Mouse (Mus musculus): ENCODE measurements around the gene Slc9a2. TPM values are rescaled to one million over a fixed set of nuclear protein-coding genes. Genes with fewer than 3 reads are reported as not detected.
"Not testable (repeated sequence)": the region's sequence is repeated elsewhere in the genome, so short reads cannot be mapped to it uniquely, and the experiment has no call there.

Slc9a2 gene
- polyA plus RNA-seq, 1 experiment from 2014 or later: 0.45 TPM

GRCm38 (mm10) chr1:40667442-40667841, 12.9 kb upstream of the Slc9a2 start:
- H3K36me3 ChIP-seq; H3K9me3 ChIP-seq; H3K9ac ChIP-seq; H3K4me3 ChIP-seq; H3K27me3 ChIP-seq; H3K4me2 ChIP-seq (replicated peaks); H3K4me1 ChIP-seq; H3K27ac ChIP-seq; ATAC-seq (ENCODE audit: low FRiP score, low read depth): not testable (repeated sequence)
- 10% methylated on average over 3 of the region's 3 CpGs for WGBS

DNA sequence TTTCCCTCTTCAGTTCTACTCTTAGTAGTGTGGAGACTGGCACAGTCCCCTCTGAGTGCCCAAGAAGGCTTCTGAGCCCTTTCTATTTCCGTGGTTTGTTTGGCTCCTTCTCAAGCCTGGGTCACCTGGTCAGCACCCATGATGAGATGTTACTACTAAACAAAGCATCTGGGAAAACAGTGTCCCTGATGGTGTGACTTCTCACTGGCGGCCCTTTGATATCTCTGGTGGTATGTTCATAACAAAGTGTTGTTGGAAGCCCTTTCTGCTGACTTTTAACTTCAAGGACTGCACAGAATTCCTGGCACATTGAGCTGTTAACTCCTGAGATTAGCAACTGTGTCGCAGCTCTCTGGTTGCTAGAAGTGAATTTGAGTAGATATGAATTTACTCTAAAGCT, 10.3 kb upstream of the Slc9a2 start:
- H3K27ac ChIP-seq: no peak overlapping the region
- H3K4me2 ChIP-seq (replicated peaks): no peak overlapping the region
- no peak for ATAC-seq (ENCODE audit: low FRiP score, low read depth)
- no peak overlapping the region for H3K9ac ChIP-seq
- H3K4me3 ChIP-seq: no peak overlapping the region
- H3K27me3 ChIP-seq: peaks cover 6% of the 10 kb centered on the region; the same call in 1 of the 2 replicates
- H3K9me3 ChIP-seq: peaks cover 5% of the 10 kb centered on the region; the same call in 1 of the 2 replicates
- no peaks in the 10 kb centered on the region for H3K36me3 ChIP-seq
- WGBS: 70% methylated on average over 3 of the region's 3 CpGs
- H3K4me1 ChIP-seq: no peaks in the 10 kb centered on the region

DNA sequence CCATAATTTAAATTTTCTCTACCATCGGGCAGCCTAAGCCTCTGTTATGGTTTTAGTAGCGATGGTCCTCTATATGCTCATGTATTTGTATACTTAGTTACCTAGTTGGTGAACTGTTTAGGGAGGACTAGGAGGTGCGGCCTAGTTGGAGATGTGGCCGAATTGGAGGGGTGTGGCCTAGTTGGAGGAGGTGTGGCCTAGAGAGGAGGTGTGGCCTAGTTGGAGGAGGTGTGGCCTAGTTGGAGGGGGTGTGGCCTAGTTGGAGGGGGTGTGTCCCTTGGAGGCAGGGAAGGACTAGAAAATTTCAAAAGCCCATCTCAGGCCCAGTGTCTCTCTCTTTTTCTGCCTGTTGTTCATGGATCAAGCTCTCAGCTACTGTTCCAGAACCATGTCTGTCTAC, 8.9 kb upstream of the Slc9a2 start:
- no peak overlapping the region for H3K9ac ChIP-seq
- WGBS: 91% methylated on average over 4 of the region's 4 CpGs
- ATAC-seq (ENCODE audit: low FRiP score, low read depth): no peak
- no peak overlapping the region for H3K4me3 ChIP-seq
- peaks cover 5% of the 10 kb centered on the region; the same call in 1 of the 2 replicates for H3K9me3 ChIP-seq
- no peak overlapping the region for H3K4me2 ChIP-seq (replicated peaks)
- no peaks in the 10 kb centered on the region for H3K4me1 ChIP-seq
- no peak overlapping the region for H3K27ac ChIP-seq
- no peaks in the 10 kb centered on the region for H3K36me3 ChIP-seq
- peaks cover 4% of the 10 kb centered on the region for H3K27me3 ChIP-seq

GRCm38 (mm10) chr1:40677306-40677705, 3.1 kb upstream of the Slc9a2 start:
- no peak for ATAC-seq (ENCODE audit: low FRiP score, low read depth)
- no peaks in the 10 kb centered on the region for H3K9me3 ChIP-seq
- H3K36me3 ChIP-seq: no peaks in the 10 kb centered on the region
- peaks cover 56% of the 10 kb centered on the region for H3K27me3 ChIP-seq
- no peak overlapping the region for H3K4me3 ChIP-seq
- no peak overlapping the region for H3K4me2 ChIP-seq (replicated peaks)
- WGBS: 51% methylated on average over 5 of the region's 5 CpGs
- no peak overlapping the region for H3K27ac ChIP-seq
- H3K9ac ChIP-seq: no peak overlapping the region
- H3K4me1 ChIP-seq: peaks cover 18% of the 10 kb centered on the region

- ATAC-seq (ENCODE audit: low FRiP score, low read depth): peak; percentile 73
- no peak overlapping the region for H3K27ac ChIP-seq
- H3K4me3 ChIP-seq: peak overlapping the region; percentile 63
- peaks cover 77% of the 10 kb centered on the region for H3K27me3 ChIP-seq
- H3K4me1 ChIP-seq: peaks cover 18% of the 10 kb centered on the region
- H3K4me2 ChIP-seq (replicated peaks): peak overlapping the region; percentile 100
- WGBS: under 1% methylated on average over 49 of the region's 90 CpGs
- H3K36me3 ChIP-seq: no peaks in the 10 kb centered on the region
- no peaks in the 10 kb centered on the region for H3K9me3 ChIP-seq
- peak overlapping the region; percentile 63 for H3K9ac ChIP-seq
Measured at GRCm38 (mm10) chr1:40680868-40681698, 709 bp downstream of the Slc9a2 start.

- peaks cover 18% of the 10 kb centered on the region for H3K4me1 ChIP-seq
- peak; percentile 61; the same call in 1 of the 2 replicates for ATAC-seq (ENCODE audit: low FRiP score, low read depth)
- peak overlapping the region; percentile 63 for H3K9ac ChIP-seq
- H3K9me3 ChIP-seq: no peaks in the 10 kb centered on the region
- H3K36me3 ChIP-seq: no peaks in the 10 kb centered on the region
- H3K27me3 ChIP-seq: peaks cover 76% of the 10 kb centered on the region
- WGBS: 2% methylated on average over 44 of the region's 44 CpGs
- peak overlapping the region; percentile 100 for H3K4me2 ChIP-seq (replicated peaks)
- peak overlapping the region; percentile 63 for H3K4me3 ChIP-seq
- no peak overlapping the region for H3K27ac ChIP-seq
Measured at GRCm38 (mm10) chr1:40681699-40682510, 1.5 kb downstream of the Slc9a2 start.

DNA sequence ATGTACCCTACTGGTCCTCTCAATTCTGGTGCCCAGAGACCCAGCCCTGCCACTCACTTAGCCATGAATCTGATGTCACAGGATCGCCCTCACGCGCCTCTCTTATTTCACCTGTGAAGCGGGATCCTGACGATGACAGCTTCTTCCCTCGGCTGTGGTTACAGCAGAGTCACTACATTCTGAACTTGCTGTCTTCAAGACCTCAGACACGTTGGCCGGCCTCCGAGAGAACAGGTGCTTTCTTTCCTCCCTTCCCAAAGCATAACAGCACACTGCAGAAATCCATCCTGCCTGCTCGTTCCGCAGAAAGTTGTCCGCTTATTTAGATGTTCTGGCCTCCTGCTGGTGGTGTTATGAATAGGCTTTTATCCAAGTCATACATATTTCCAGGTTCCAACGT, 13.9 kb downstream of the Slc9a2 start:
- no peak for ATAC-seq (ENCODE audit: low FRiP score, low read depth)
- Histone ChIP-seq H3K4me1 (no peaks in the 10 kb centered on the region), H3K27me3 (no peaks in the 10 kb centered on the region), H3K4me3 (no peak overlapping the region), H3K27ac (no peak overlapping the region), H3K36me3 (no peaks in the 10 kb centered on the region), H3K9me3 (no peaks in the 10 kb centered on the region), H3K9ac (no peak overlapping the region), H3K4me2 (replicated peaks) (no peak overlapping the region)
- WGBS: 85% methylated on average over 13 of the region's 13 CpGs

GRCm38 (mm10) chr1:40696436-40696835, 16.1 kb downstream of the Slc9a2 start:
- no peaks in the 10 kb centered on the region for H3K9me3 ChIP-seq
- H3K4me2 ChIP-seq (replicated peaks): no peak overlapping the region
- no peaks in the 10 kb centered on the region for H3K4me1 ChIP-seq
- no peak overlapping the region for H3K27ac ChIP-seq
- H3K4me3 ChIP-seq: no peak overlapping the region
- no peak overlapping the region for H3K9ac ChIP-seq
- WGBS: 87% methylated on average over 3 of the region's 3 CpGs
- ATAC-seq (ENCODE audit: low FRiP score, low read depth): no peak
- H3K36me3 ChIP-seq: no peaks in the 10 kb centered on the region
- no peaks in the 10 kb centered on the region for H3K27me3 ChIP-seq

DNA sequence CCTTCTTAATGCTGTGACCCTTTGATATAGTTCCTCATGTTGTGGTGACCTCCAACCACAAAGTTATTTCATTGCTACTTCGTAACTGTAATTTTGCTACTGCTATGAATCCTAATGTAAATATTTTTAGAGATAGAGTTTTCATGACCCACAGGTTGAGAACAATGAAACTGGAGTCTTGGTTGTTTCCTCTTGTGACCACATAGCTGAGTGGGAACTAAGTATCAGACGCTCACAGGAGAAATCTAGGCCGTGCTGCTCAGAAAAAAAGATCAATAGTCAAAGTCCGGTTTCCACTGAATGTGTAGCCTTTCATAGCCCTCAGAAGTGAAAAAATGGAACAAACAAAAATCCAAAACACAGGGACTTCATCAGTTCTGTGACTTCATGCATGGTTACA, 24.7 kb downstream of the Slc9a2 start:
- Histone ChIP-seq H3K27me3 (no peaks in the 10 kb centered on the region), H3K4me1 (no peaks in the 10 kb centered on the region), H3K36me3 (no peaks in the 10 kb centered on the region), H3K4me2 (replicated peaks) (no peak overlapping the region), H3K9ac (no peak overlapping the region), H3K4me3 (no peak overlapping the region), H3K9me3 (no peaks in the 10 kb centered on the region), H3K27ac (no peak overlapping the region)
- no peak for ATAC-seq (ENCODE audit: low FRiP score, low read depth)
- 85% methylated on average over 4 of the region's 4 CpGs for WGBS

DNA sequence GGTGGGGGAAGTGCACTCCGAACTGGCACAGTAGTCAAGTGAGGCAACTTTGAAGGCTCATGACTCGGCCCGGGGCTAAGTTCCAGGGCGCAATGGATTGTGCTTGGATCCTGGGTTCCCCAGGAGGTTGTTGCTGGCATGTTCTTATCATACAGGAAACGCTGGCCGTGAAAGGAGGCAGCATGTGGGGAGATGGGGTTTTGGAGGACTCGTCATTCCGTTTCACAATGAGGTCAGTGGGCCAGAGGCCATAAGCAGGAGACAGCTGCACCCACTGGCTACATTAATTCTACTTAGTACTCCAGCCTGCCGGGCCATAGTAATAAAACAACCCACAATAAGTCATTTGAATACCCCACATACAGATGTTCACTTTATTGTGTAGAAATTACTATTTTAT, 34.6 kb downstream of the Slc9a2 start:
- Histone ChIP-seq H3K36me3 (no peaks in the 10 kb centered on the region), H3K4me3 (no peak overlapping the region), H3K4me2 (replicated peaks) (no peak overlapping the region), H3K4me1 (no peaks in the 10 kb centered on the region), H3K9me3 (no peaks in the 10 kb centered on the region), H3K27ac (no peak overlapping the region), H3K27me3 (no peaks in the 10 kb centered on the region), H3K9ac (no peak overlapping the region)
- 77% methylated on average over 9 of the region's 9 CpGs for WGBS
- ATAC-seq (ENCODE audit: low FRiP score, low read depth): no peak

- no peak for ATAC-seq (ENCODE audit: low FRiP score, low read depth)
- no peak overlapping the region for H3K27ac ChIP-seq
- H3K36me3 ChIP-seq: no peaks in the 10 kb centered on the region
- no peaks in the 10 kb centered on the region for H3K27me3 ChIP-seq
- H3K9me3 ChIP-seq: no peaks in the 10 kb centered on the region
- 86% methylated on average over 10 of the region's 10 CpGs for WGBS
- H3K4me2 ChIP-seq (replicated peaks): no peak overlapping the region
- no peaks in the 10 kb centered on the region for H3K4me1 ChIP-seq
- H3K4me3 ChIP-seq: no peak overlapping the region
- no peak overlapping the region for H3K9ac ChIP-seq
Measured at GRCm38 (mm10) chr1:40726051-40726450, 45.7 kb downstream of the Slc9a2 start.

- no peaks in the 10 kb centered on the region for H3K9me3 ChIP-seq
- 84% methylated on average over 7 of the region's 7 CpGs for WGBS
- no peak for ATAC-seq (ENCODE audit: low FRiP score, low read depth)
- H3K9ac ChIP-seq: no peak overlapping the region
- no peaks in the 10 kb centered on the region for H3K27me3 ChIP-seq
- no peaks in the 10 kb centered on the region for H3K36me3 ChIP-seq
- H3K4me3 ChIP-seq: no peak overlapping the region
- no peaks in the 10 kb centered on the region for H3K4me1 ChIP-seq
- no peak overlapping the region for H3K4me2 ChIP-seq (replicated peaks)
- no peak overlapping the region for H3K27ac ChIP-seq
Measured at GRCm38 (mm10) chr1:40727404-40727803, 47.0 kb downstream of the Slc9a2 start.
